Mouse (Mus musculus) left cerebral cortex, adult 8-10 months (tissue): ENCODE measurements around the gene Hmga2. TPM values are rescaled to one million over a fixed set of nuclear protein-coding genes. Genes with fewer than 3 reads are reported as not detected.
A peak's percentile ranks its signal among the peaks of the same experiment; 100 is the strongest.
"Not testable (repeated sequence)": the region's sequence is repeated elsewhere in the genome, so short reads cannot be mapped to it uniquely, and the experiment has no call there.

Experiments used
- DNase-seq, 2 experiments: peaks; one replicate each; pipeline ENCODE4 v3.0.0; 2022; ENCODE audit warnings: low spot score in 2 of 2
- total RNA-seq, 4 experiments: library from RNA; stranded (reverse); gene quantifications; 2 replicates each; pipeline ENCODE4 v1.2.4; 2022

The Hmga2 gene
- total RNA-seq, 4 experiments from 2014 or later, result 0.19 to 0.38 (median 0.23) TPM

- DNase-seq, result no peak
Observed at GRCm38 (mm10) chr10:120397211-120397631, 79.0 kb downstream of the Hmga2 start.

DNA sequence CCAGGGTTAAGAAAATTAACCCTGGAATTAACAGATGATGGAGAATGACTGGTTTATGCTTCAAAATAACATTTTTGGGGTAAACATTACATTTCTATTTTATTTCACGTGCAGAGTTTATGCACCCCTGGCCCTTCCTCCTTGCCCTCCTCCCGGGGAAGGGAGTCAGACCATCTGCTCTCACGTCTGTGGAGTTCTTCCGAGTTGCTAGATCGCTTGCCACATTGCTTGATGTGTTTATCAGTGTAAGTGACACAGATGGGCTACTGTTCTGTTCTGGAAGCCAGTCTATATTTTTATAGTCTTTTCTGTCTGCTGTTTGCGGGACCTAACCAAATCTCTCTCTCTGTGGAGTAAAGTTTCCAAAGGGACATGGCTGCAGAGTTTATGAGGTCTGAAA is 80.7 kb downstream of the Hmga2 start:
- no peak for DNase-seq

GRCm38 (mm10) chr10:120394740-120395139 is 81.5 kb downstream of the Hmga2 start:
- no peak for DNase-seq

DNA sequence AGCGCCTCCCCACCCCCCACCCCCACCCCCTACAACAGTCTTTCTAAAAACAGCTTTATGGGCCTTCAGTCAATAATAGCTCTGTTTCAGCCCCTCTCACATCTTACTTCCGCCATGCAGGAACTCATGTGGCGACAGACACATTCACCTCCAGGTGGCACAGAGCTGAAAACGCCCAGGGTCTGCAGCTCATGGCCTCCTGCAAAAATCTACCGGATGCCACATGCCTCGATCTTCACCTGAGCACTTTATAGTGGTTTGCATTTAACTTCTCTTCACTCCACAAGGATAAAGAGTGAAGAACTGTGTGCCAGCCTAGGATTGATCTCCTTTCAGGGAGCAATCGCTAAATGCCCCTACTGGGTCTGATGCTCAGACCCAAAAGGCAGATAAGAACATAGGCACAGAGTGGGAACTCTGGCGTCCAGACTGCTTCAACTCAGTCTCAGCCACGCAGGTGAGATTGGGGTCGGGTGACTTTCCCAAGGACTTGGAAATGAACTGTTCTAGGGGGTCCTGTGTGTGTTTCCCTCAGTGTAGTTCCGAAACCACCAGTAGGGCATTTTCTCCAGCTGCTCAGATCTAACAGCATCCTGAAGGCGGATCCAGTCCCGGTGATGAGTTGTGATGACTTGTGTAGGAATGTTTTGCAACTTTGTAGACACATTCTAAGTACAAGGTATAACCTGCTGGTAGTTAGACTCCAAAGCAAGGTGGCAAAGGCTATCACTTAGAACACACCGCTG is 84.1 kb downstream of the Hmga2 start:
- DNase-seq, result no peak

DNA sequence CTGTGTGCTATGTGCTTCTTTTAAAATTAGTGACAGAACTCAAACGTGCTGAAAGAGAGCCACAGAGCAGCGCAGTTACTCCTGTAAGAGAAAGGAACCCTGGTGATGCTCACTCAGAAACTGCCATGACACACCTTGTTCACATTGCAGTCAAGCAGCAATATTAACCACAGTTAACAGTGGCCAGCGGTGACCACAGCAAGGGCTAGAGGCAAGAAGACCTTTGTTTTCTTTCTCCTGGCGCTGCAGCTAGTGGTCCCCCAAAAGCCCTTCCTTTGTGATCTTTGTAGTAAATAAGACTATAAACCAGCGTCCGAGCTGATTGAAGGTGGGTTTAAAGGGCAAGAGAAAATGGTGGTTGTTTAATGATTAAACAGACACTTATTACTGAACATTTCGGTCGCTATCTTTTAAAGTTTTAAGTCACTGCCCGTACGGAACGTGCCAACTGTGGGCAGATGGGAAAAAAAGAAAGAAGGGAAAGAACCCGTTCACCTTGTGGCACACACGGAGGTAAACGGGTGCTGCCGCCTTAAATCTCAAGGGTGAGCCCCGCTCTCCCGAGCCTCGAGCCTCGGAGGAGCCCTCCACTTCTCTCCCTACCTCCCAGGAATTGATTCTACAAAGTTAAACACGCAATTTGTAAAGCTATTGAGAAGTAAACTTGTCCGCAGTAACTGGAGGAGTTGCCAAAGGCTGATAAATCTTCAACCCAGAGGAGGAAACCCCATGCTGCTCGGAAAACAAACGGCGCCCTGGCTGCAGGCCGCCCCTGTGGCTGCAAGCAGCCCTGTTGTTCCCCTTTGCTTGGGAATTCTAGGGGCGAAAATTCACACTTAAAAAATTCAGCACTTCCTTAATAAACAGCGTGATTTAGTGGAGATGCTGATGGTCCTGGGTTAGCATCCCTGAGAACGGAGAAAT is 85.1 kb downstream of the Hmga2 start:
- no peak for DNase-seq

DNA sequence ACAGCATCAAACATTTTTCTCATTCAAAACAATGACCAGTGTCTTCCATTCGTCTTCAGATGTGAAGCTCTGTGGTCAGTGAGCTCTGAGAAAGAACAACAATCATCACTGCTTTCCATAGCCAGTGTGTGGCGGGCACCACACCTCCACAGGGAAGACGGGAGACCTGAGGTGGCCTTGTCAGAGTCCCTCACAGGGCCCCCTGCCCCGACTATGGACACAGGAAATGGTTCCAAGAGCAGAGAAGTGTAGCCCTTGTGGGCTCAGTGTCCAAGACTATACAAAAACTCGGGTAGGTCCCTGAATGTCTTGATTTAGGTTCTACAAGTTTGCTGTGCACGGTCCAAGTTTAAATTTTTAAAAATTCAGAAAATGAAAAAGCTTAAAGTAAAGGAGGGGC is 86.6 kb downstream of the Hmga2 start:
- DNase-seq, result no peak

GRCm38 (mm10) chr10:120388966-120389365 is 87.3 kb downstream of the Hmga2 start:
- no peak for DNase-seq

DNA sequence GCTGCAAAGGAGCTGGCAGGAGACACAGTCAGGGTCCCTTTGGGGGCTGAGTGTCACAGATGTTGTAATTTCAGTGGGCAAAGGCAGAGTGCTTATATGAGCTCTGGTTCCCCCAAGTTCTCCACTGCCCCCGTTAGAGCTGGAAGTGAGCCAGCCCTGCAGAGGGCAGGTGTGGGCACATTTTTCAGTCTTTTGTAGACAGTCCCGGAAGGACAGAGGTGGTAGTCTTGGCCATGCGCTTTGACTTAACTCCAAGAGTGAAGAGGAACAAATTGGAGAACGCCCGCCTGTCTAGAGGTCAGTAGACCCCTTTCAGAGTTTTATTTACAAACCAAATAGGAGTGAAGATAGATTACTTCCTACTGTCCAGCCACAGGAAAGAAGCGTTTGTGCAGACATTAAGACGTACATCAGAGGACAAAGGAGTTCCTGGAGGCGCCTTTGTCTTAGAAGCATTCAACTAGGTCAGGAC is 87.8 kb downstream of the Hmga2 start:
- DNase-seq, result no peak

GRCm38 (mm10) chr10:120387105-120387504 is 89.2 kb downstream of the Hmga2 start:
- DNase-seq, result no peak

DNA sequence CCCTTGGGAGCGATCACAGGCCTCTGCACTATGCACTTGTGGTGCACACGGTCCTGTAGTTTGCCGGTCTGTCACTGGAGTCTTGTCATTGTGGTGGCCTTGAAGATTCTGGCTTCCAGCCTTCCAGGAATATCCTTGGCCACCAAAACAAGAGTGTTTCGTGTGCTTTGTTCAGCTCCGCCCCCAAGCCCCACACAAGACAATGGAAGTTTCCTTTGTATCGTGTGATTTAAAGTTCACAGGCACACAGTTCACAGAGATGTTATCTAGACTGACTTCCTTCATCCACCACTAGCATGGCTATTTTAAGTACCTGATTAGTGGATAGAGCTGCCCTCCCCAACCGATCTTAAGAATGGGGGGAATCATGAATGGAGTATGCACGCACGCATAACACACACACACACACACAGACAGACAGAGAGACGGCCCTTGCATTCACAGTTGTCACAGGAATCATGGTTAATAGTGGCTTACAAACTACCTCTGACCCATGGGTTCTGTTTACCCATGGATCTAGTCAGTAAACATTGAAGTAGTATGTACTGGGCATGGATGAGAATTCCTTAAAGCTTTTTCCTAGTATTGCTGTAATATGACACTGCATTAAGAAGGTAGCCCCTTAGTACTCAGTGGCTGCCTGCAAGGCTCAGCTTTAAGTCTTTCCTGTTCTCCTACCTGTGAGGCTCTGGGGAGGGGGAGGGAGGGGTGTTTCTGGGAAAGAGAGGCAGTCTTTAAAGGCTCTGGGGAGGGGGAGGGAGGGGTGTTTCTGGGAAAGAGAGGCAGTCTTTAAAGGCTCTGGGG is 91.3 kb downstream of the Hmga2 start:
- DNase-seq, result no peak

DNA sequence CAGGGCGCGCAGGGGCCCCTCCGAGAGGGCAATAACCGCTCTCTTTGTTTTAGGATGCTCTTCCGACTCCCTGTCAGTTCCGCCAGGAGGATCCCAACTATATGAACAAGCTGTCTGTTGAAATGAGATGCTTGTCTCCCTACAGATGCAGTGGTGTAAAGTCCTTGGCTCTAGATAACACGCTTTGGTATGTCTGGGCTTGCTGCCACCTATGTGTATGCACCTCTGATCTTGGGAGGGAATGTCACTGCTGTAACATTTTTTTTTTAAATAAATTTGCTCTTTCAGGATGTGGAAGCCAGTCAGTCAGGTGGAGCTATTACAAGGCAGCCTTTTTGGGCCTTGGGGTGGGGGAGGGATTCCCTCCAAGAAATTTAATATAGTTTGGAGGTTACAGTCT is 92.2 kb downstream of the Hmga2 start:
- DNase-seq, result no peak

GRCm38 (mm10) chr10:120377795-120378194 is 98.5 kb downstream of the Hmga2 start:
- DNase-seq, result no peak

DNA sequence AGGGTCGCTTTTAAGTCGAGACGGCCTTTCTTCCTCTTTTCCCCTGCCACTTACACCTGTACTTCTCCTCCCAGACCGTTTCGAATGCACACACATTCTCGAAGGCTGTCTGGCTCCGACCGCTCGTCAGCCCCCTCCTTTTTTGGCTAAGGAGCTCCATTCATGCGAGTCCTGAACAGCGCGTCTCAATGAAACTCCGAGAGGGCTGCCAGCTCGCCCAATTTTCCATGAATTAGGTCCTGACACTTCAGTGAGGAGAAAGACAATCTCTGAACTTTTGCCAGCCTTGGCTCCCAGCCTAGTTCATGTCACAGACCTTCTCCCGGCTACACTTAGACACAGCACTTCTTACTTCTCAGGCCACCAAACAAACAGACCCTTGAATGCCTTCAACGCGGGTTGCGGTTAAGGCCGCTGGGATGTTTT is 98.9 kb downstream of the Hmga2 start:
- DNase-seq, result peak; percentile 58 to 80

DNA sequence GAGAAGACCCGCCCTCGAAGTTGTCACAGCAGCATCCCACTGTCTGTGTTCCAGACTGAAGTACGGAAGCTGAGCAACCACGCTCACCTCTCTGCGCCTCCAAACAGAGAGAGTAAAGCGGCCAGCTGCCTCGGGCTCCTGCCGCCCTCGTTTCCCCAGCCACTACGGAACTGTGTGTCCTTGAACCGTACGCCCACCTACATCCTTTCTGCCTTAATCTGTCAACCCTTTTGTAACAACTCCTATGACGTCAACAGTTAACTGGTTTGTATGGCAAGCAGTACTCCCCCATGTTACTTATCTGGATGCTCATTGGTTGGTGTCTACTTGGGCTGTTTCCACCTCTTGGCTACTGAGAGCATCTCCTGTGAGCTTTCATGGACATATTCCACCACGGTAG is 100.8 kb downstream of the Hmga2 start:
- DNase-seq, result no peak

DNA sequence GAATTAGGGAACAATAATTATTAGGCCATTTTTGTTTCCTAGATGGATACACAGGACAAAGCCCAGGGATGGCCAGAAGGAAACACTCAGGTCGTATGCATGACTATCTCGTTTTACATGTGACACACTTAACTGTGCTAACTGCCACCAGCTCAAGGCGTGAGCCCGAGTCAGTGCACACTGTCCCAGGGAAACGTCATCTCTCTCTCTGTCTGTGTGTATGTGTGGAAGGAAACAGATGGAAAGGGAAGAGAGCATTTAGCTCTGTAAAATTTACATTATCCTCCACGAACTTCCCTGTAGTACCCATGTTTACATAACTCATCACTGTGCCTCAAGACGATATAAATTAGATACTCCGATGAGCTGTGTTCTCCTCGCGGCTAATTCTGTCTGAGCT is 105.1 kb downstream of the Hmga2 start:
- DNase-seq, result no peak

- no peak for DNase-seq
Observed at GRCm38 (mm10) chr10:120369187-120369805, 107.0 kb downstream of the Hmga2 start.

GRCm38 (mm10) chr10:120366173-120366592 is 110.1 kb downstream of the Hmga2 start:
- DNase-seq, result not testable (repeated sequence)

GRCm38 (mm10) chr10:120365380-120366172 is 110.7 kb downstream of the Hmga2 start:
- DNase-seq, result no peak

GRCm38 (mm10) chr10:120363983-120364582 is 112.2 kb downstream of the Hmga2 start:
- no peak for DNase-seq
